Mouse (Mus musculus): ENCODE measurements around the gene Lrp2. TPM values are rescaled to one million over a fixed set of nuclear protein-coding genes. Genes with fewer than 3 reads are reported as not detected.

The Lrp2 gene
- polyA plus RNA-seq, 1 experiment from 2014 or later: 1.1 TPM

GRCm38 (mm10) chr2:69576531-69576930, 9.3 kb downstream of the Lrp2 start:
- no peak overlapping the region for H3K27ac ChIP-seq (ENCODE audit: low read length)
- H3K4me2 ChIP-seq (replicated peaks; ENCODE audit: low read depth, low read length): no peak overlapping the region
- DNase-seq (ENCODE audit: low spot score) (no peak), ATAC-seq (no peak)
- H3K4me3 ChIP-seq (ENCODE audit: low read depth, low read length): no peak overlapping the region
- 95% methylated on average over 1 of the region's 1 CpGs for WGBS
- no peaks in the 10 kb centered on the region for H3K9me3 ChIP-seq (ENCODE audit: low read length)
- no peak for TF ChIP-seq EP300 (IDR thresholded peaks at IDR 0.05)
- TF ChIP-seq CTCF (IDR thresholded peaks at IDR 0.05): no peak
- H3K36me3 ChIP-seq (ENCODE audit: insufficient read depth, low read length): no peaks in the 10 kb centered on the region
- no peaks in the 10 kb centered on the region for H3K4me1 ChIP-seq (ENCODE audit: insufficient read depth, low read depth, low read length)
- no peaks in the 10 kb centered on the region; the same call in 1 of the 2 replicates for H3K27me3 ChIP-seq (replicated peaks; ENCODE audit: insufficient read depth, low read length)
- H3K9ac ChIP-seq (replicated peaks; ENCODE audit: low read depth): no peak overlapping the region

GRCm38 (mm10) chr2:69574934-69575333, 10.9 kb downstream of the Lrp2 start:
- no peak overlapping the region for H3K4me3 ChIP-seq (ENCODE audit: low read depth, low read length)
- 66% methylated on average over 6 of the region's 6 CpGs for WGBS
- TF ChIP-seq EP300 (IDR thresholded peaks at IDR 0.05): no peak
- no peak for TF ChIP-seq CTCF (IDR thresholded peaks at IDR 0.05)

GRCm38 (mm10) chr2:69574261-69574660, 11.6 kb downstream of the Lrp2 start:
- DNase-seq (ENCODE audit: low spot score) (no peak), ATAC-seq (no peak)
- Histone ChIP-seq H3K27ac (ENCODE audit: low read length) (no peak overlapping the region), H3K9me3 (ENCODE audit: low read length) (no peaks in the 10 kb centered on the region), H3K4me3 (ENCODE audit: low read depth, low read length) (no peak overlapping the region), H3K9ac (replicated peaks; ENCODE audit: low read depth) (no peak overlapping the region), H3K4me2 (replicated peaks; ENCODE audit: low read depth, low read length) (no peak overlapping the region), H3K4me1 (ENCODE audit: insufficient read depth, low read depth, low read length) (no peaks in the 10 kb centered on the region), H3K36me3 (ENCODE audit: insufficient read depth, low read length) (no peaks in the 10 kb centered on the region), H3K27me3 (replicated peaks; ENCODE audit: insufficient read depth, low read length) (no peaks in the 10 kb centered on the region)
- TF ChIP-seq EP300 (IDR thresholded peaks at IDR 0.05) (no peak), CTCF (IDR thresholded peaks at IDR 0.05) (no peak)
- 63% methylated on average over 3 of the region's 3 CpGs for WGBS

More at GRCm38 (mm10) chr2:69574934-69575333, 10.9 kb downstream of the Lrp2 start:
- no peak overlapping the region for H3K9ac ChIP-seq (replicated peaks; ENCODE audit: low read depth)
- ATAC-seq (no peak), DNase-seq (ENCODE audit: low spot score) (no peak)
- no peaks in the 10 kb centered on the region for H3K9me3 ChIP-seq (ENCODE audit: low read length)
- H3K36me3 ChIP-seq (ENCODE audit: insufficient read depth, low read length): no peaks in the 10 kb centered on the region
- no peaks in the 10 kb centered on the region for H3K4me1 ChIP-seq (ENCODE audit: insufficient read depth, low read depth, low read length)
- no peak overlapping the region for H3K4me2 ChIP-seq (replicated peaks; ENCODE audit: low read depth, low read length)
- no peaks in the 10 kb centered on the region for H3K27me3 ChIP-seq (replicated peaks; ENCODE audit: insufficient read depth, low read length)
- H3K27ac ChIP-seq (ENCODE audit: low read length): no peak overlapping the region

- no peak overlapping the region for H3K9ac ChIP-seq (replicated peaks; ENCODE audit: low read depth)
- TF ChIP-seq CTCF (IDR thresholded peaks at IDR 0.05) (no peak), EP300 (IDR thresholded peaks at IDR 0.05) (no peak)
- H3K4me2 ChIP-seq (replicated peaks; ENCODE audit: low read depth, low read length): no peak overlapping the region
- no peak for ATAC-seq
- DNase-seq (ENCODE audit: low spot score): no peak
- no peaks in the 10 kb centered on the region for H3K27me3 ChIP-seq (replicated peaks; ENCODE audit: insufficient read depth, low read length)
- no peaks in the 10 kb centered on the region for H3K36me3 ChIP-seq (ENCODE audit: insufficient read depth, low read length)
- no peaks in the 10 kb centered on the region for H3K9me3 ChIP-seq (ENCODE audit: low read length)
- no peak overlapping the region for H3K27ac ChIP-seq (ENCODE audit: low read length)
- no peak overlapping the region for H3K4me3 ChIP-seq (ENCODE audit: low read depth, low read length)
- no peaks in the 10 kb centered on the region for H3K4me1 ChIP-seq (ENCODE audit: insufficient read depth, low read depth, low read length)
Measured at GRCm38 (mm10) chr2:69573733-69574054, 12.2 kb downstream of the Lrp2 start.

GRCm38 (mm10) chr2:69573038-69573732, 12.7 kb downstream of the Lrp2 start:
- Histone ChIP-seq H3K4me2 (replicated peaks; ENCODE audit: low read depth, low read length) (no peak overlapping the region), H3K4me1 (ENCODE audit: insufficient read depth, low read depth, low read length) (no peaks in the 10 kb centered on the region), H3K36me3 (ENCODE audit: insufficient read depth, low read length) (no peaks in the 10 kb centered on the region), H3K27ac (ENCODE audit: low read length) (no peak overlapping the region), H3K9ac (replicated peaks; ENCODE audit: low read depth) (no peak overlapping the region), H3K4me3 (ENCODE audit: low read depth, low read length) (no peak overlapping the region), H3K9me3 (ENCODE audit: low read length) (no peaks in the 10 kb centered on the region), H3K27me3 (replicated peaks; ENCODE audit: insufficient read depth, low read length) (no peaks in the 10 kb centered on the region)
- TF ChIP-seq EP300 (IDR thresholded peaks at IDR 0.05): no peak
- no peak for TF ChIP-seq CTCF (IDR thresholded peaks at IDR 0.05)
- ATAC-seq (peak; percentile 47), DNase-seq (ENCODE audit: low spot score) (peak; percentile 54)
- WGBS: 61% methylated on average over 5 of the region's 5 CpGs

- Histone ChIP-seq H3K4me3 (ENCODE audit: low read depth, low read length) (no peak overlapping the region), H3K4me2 (replicated peaks; ENCODE audit: low read depth, low read length) (no peak overlapping the region), H3K9ac (replicated peaks; ENCODE audit: low read depth) (no peak overlapping the region), H3K27me3 (replicated peaks; ENCODE audit: insufficient read depth, low read length) (no peaks in the 10 kb centered on the region), H3K4me1 (ENCODE audit: insufficient read depth, low read depth, low read length) (no peaks in the 10 kb centered on the region), H3K36me3 (ENCODE audit: insufficient read depth, low read length) (no peaks in the 10 kb centered on the region), H3K27ac (ENCODE audit: low read length) (no peak overlapping the region), H3K9me3 (ENCODE audit: low read length) (no peaks in the 10 kb centered on the region)
- 74% methylated on average over 6 of the region's 6 CpGs for WGBS
- ATAC-seq (no peak), DNase-seq (ENCODE audit: low spot score) (no peak)
- TF ChIP-seq CTCF (IDR thresholded peaks at IDR 0.05) (no peak), EP300 (IDR thresholded peaks at IDR 0.05) (no peak)
Measured at GRCm38 (mm10) chr2:69570556-69570955, 15.3 kb downstream of the Lrp2 start.

GRCm38 (mm10) chr2:69566281-69566680, 19.6 kb downstream of the Lrp2 start:
- no peak overlapping the region for H3K4me2 ChIP-seq (replicated peaks; ENCODE audit: low read depth, low read length)
- DNase-seq (ENCODE audit: low spot score) (no peak), ATAC-seq (no peak)
- H3K9ac ChIP-seq (replicated peaks; ENCODE audit: low read depth): no peak overlapping the region
- no peak overlapping the region for H3K4me3 ChIP-seq (ENCODE audit: low read depth, low read length)
- no peaks in the 10 kb centered on the region for H3K9me3 ChIP-seq (ENCODE audit: low read length)
- TF ChIP-seq CTCF (IDR thresholded peaks at IDR 0.05): no peak
- no peak for TF ChIP-seq EP300 (IDR thresholded peaks at IDR 0.05)
- no peaks in the 10 kb centered on the region for H3K27me3 ChIP-seq (replicated peaks; ENCODE audit: insufficient read depth, low read length)
- no peaks in the 10 kb centered on the region for H3K36me3 ChIP-seq (ENCODE audit: insufficient read depth, low read length)
- 75% methylated on average over 7 of the region's 7 CpGs for WGBS
- no peaks in the 10 kb centered on the region for H3K4me1 ChIP-seq (ENCODE audit: insufficient read depth, low read depth, low read length)
- no peak overlapping the region for H3K27ac ChIP-seq (ENCODE audit: low read length)
